Mouse (Mus musculus): ENCODE measurements around the gene Fbxw9. TPM values are rescaled to one million over a fixed set of nuclear protein-coding genes. Genes with fewer than 3 reads are reported as not detected.

Gene Fbxw9
- polyA plus RNA-seq, 1 experiment from 2014 or later = 29.0 TPM

DNA sequence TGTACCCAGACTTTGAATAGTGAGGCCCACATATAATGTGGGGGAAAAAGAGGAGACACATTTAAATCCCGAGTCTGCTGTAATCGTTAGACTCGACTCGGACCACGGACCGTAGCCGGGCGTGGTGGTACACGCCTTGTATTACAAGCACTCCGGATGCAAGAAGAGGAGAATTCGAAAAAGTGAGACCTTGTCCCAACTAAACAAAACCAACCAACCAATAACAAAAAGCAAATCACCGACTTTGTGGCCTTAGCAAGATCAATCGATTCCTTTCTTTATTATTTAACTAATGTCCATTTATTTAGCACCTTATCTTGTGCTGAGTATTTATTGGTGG is 32.4 kb upstream of the Fbxw9 start:
- H3K4me3 ChIP-seq (replicated peaks) = peak overlapping the region; percentile 90
- no peaks in the 10 kb centered on the region for H3K27me3 ChIP-seq (replicated peaks)
- H3K9ac ChIP-seq = peak overlapping the region; percentile 100
- 0% methylated on average over 13 of the region's 13 CpGs for WGBS
- H3K9me3 ChIP-seq = no peaks in the 10 kb centered on the region
- peak overlapping the region; percentile 50 for H3K4me2 ChIP-seq
- H3K4me1 ChIP-seq = peaks cover 33% of the 10 kb centered on the region
- peaks cover 40% of the 10 kb centered on the region for H3K36me3 ChIP-seq
- ATAC-seq (ENCODE audit: insufficient read depth, low FRiP score, low read depth) = no peak
- H3K27ac ChIP-seq = peak overlapping the region; percentile 88

DNA sequence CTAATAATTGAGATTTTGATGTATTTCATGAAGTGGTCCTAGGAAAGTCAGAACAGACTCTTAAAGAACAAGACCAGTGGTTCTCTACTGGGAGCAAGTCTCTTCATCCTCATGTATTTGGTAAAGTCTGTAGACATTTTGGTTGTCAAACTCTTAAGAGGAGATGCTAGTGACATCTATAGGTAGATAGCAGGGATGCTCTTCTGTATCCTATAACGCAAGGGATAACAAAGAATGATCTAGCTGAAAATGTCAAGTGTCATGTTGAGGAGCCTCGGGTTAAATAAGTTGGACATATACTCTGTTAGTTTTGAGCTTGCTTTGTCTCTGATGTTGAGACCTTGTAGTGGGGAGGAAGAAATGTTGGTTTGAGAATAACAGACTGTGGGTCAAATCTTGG is 31.9 kb upstream of the Fbxw9 start:
- Histone ChIP-seq H3K9me3 (no peaks in the 10 kb centered on the region), H3K36me3 (peaks cover 41% of the 10 kb centered on the region), H3K4me1 (peaks cover 33% of the 10 kb centered on the region), H3K4me2 (peak overlapping the region; percentile 50), H3K9ac (peak overlapping the region; percentile 100; the same call in 1 of the 2 replicates), H3K27ac (no peak overlapping the region), H3K4me3 (replicated peaks) (peak overlapping the region; percentile 90), H3K27me3 (replicated peaks) (no peaks in the 10 kb centered on the region)
- 12% methylated on average over 2 of the region's 2 CpGs for WGBS
- no peak for ATAC-seq (ENCODE audit: insufficient read depth, low FRiP score, low read depth)

DNA sequence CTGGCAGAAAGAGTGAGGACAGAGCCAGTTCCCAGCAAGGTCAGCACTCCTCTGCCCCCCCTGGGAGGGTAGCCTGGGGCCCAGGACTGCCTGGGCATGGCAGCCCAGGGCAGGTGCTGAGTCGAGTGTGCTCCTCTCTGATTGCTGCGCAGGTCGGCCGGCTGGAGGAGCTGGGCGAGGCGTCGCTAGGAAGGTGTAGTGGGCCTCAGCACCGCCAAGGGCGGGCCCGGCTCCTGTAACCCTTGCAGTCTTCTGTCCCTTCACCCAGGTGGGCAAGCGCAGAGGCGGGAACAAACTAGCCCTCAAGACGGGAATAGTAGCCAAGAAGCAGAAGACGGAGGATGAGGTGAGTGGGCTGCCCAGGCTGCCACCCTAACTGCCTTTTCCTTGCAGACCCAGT is 30.6 kb upstream of the Fbxw9 start:
- Histone ChIP-seq H3K9me3 (no peaks in the 10 kb centered on the region), H3K4me2 (peak overlapping the region; percentile 50), H3K36me3 (peaks cover 37% of the 10 kb centered on the region), H3K4me1 (peaks cover 28% of the 10 kb centered on the region), H3K9ac (0 out of 2 replicates have a peak overlapping the region, but pooled peaks have one; percentile 4), H3K27ac (no peak overlapping the region), H3K27me3 (replicated peaks) (no peaks in the 10 kb centered on the region), H3K4me3 (replicated peaks) (no peak overlapping the region)
- 81% methylated on average over 14 of the region's 14 CpGs for WGBS
- no peak for ATAC-seq (ENCODE audit: insufficient read depth, low FRiP score, low read depth)

DNA sequence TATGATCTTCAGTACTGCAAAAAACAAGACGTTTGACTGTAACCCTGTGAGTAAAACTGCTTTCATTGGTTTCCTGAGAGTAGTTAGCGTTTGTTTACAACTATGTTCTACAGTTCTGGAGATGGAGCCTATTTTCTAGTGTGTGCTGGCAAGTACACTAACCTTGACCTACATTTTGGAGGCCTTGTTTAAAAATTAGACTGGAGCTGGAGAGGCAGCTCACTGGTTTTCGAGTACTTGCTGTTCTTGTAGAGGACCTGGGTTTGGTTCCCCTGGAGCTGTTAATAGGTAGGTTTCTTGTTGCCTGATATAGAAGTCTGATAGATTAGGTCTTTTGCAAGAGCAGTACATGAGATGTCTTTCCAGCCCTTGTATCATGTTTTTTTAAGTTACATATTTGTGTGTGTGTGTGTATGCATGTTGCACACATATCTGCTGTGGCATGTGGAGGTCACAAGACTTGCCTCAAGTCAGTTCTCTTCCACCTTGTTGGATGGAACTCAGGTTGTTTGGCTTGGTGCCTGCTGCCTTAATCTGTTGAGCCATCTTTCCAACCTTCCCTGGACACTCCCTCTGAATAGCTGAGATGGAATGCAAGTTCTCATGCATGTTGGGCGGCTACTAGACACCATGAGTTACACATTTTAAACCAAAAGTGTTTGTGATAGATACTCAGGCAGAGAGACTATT is 27.1 kb upstream of the Fbxw9 start:
- no peaks in the 10 kb centered on the region for H3K9me3 ChIP-seq
- no peak for ATAC-seq (ENCODE audit: insufficient read depth, low FRiP score, low read depth)
- H3K4me2 ChIP-seq = no peak overlapping the region
- no peak overlapping the region for H3K9ac ChIP-seq
- peaks cover 37% of the 10 kb centered on the region for H3K36me3 ChIP-seq
- H3K4me1 ChIP-seq = peaks cover 24% of the 10 kb centered on the region
- no peaks in the 10 kb centered on the region for H3K27me3 ChIP-seq (replicated peaks)
- H3K27ac ChIP-seq = no peak overlapping the region
- no peak overlapping the region for H3K4me3 ChIP-seq (replicated peaks)
- WGBS = 76% methylated on average over 4 of the region's 4 CpGs

DNA sequence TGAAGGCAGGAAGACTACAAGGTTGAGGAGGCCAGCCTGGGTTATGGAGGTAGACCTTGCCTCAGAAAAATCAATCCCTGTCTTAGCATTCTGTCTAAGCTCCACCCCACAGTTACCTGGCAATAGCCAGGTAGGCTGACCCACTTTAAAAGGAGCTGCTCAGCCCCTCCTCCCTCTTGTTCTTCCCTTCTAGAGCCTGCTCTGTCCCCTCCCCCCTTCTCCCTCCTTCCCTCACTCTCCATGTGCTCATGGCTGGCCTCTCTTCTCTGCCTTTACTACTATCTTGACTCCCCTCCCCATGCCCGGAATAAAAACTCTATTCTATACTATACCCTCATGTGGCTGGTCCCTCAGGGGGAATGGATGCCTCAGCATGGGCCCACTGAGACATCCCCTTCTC is 26.0 kb upstream of the Fbxw9 start:
- Histone ChIP-seq H3K9me3 (no peaks in the 10 kb centered on the region), H3K4me1 (peaks cover 17% of the 10 kb centered on the region), H3K27ac (no peak overlapping the region), H3K36me3 (peaks cover 37% of the 10 kb centered on the region), H3K27me3 (replicated peaks) (no peaks in the 10 kb centered on the region), H3K4me2 (no peak overlapping the region), H3K4me3 (replicated peaks) (no peak overlapping the region), H3K9ac (no peak overlapping the region)
- no peak for ATAC-seq (ENCODE audit: insufficient read depth, low FRiP score, low read depth)
- 64% methylated on average over 1 of the region's 1 CpGs for WGBS

DNA sequence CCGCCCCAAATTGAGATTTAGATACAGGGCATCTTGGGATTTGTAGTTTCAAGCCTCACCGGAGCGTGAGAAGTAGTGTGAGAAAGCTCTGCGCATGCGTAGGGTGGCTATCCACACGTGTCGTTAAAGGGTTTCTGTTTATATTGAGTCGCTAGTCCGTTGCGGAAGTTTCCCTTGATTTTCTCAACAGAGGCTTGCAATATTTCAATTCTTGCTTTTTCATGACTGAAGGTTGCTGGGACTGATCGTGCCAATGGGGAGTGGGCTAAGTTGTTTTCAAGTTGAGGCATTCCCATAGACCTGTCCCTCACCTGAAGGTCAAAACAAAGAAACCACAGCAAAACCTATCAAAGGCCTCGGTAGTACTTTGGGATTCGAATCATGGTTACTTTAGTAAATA is 25.1 kb upstream of the Fbxw9 start:
- Histone ChIP-seq H3K36me3 (peaks cover 30% of the 10 kb centered on the region), H3K4me1 (peaks cover 21% of the 10 kb centered on the region), H3K9me3 (no peaks in the 10 kb centered on the region), H3K27ac (peak overlapping the region; percentile 100), H3K9ac (0 out of 2 replicates have a peak overlapping the region, but pooled peaks have one; percentile 10), H3K4me2 (peak overlapping the region; percentile 84), H3K4me3 (replicated peaks) (peak overlapping the region; percentile 77), H3K27me3 (replicated peaks) (no peaks in the 10 kb centered on the region)
- 3% methylated on average over 13 of the region's 13 CpGs for WGBS
- no peak for ATAC-seq (ENCODE audit: insufficient read depth, low FRiP score, low read depth)

DNA sequence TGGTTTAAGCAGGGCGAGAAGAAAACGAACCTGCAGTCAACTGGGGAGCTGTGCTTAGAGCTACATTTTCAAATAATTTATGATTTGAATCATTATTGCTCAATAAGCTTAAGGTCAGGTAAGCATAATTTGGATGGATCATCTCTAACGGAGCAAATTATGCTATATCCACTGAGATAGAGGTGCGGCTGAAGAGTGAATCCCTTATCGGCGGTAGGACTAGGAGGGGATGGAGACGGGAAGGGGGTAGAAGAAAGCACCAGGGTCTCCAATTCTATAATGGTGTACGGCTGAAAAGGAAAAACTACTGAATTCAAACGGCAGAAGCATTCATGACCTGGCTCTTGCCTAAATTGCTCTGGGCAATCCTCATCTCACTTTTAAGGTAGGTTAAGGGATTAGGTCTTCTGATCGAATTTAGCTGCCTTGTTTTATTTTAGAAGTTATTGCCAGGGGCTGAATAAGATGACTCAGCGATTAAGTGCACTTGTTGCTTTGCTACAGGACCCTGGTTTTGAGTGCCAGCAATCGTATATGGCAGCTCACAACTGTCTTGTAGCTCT is 24.6 kb upstream of the Fbxw9 start:
- peaks cover 23% of the 10 kb centered on the region for H3K4me1 ChIP-seq
- WGBS = 5% methylated on average over 12 of the region's 12 CpGs
- peak overlapping the region; percentile 77 for H3K4me3 ChIP-seq (replicated peaks)
- H3K9ac ChIP-seq = peak overlapping the region; percentile 87; the same call in 1 of the 2 replicates
- peak overlapping the region; percentile 100 for H3K27ac ChIP-seq
- H3K9me3 ChIP-seq = no peaks in the 10 kb centered on the region
- H3K27me3 ChIP-seq (replicated peaks) = no peaks in the 10 kb centered on the region
- H3K4me2 ChIP-seq = peak overlapping the region; percentile 84
- peaks cover 30% of the 10 kb centered on the region for H3K36me3 ChIP-seq
- no peak for ATAC-seq (ENCODE audit: insufficient read depth, low FRiP score, low read depth)

DNA sequence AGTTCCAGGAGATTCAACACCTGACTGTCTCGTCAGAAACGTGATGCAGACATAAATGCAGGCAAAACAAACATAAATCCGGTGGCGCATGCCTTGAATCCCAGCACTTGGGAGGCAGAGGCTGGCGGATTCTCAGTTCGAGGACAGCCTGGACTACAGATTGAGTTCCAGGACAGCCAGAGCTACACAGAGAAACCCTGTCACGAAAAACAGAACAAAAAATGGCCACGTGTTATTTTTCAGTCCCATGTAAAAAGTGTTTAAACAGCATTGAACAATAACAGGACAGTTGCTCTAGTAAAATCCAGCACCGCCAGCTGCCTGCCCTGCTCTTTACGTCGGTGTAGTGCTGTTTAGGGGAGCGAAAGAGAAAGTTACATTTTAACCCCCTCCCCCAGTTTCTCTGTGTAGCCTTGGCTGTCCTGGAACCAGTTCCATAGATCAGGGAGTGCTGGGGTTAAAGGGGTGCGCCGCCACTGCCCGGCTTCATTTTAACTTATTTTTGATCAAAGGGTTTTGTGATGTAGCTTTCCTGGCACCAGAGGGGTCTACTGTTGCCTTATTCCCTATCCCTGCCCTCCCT is 24.0 kb upstream of the Fbxw9 start:
- Histone ChIP-seq H3K27me3 (replicated peaks) (no peaks in the 10 kb centered on the region), H3K4me2 (peak overlapping the region; percentile 84), H3K27ac (peak overlapping the region; percentile 100), H3K4me3 (replicated peaks) (peak overlapping the region; percentile 77), H3K36me3 (peaks cover 32% of the 10 kb centered on the region), H3K4me1 (peaks cover 23% of the 10 kb centered on the region), H3K9me3 (no peaks in the 10 kb centered on the region), H3K9ac (peak overlapping the region; percentile 87)
- ATAC-seq (ENCODE audit: insufficient read depth, low FRiP score, low read depth) = no peak
- WGBS = under 1% methylated on average over 15 of the region's 15 CpGs

DNA sequence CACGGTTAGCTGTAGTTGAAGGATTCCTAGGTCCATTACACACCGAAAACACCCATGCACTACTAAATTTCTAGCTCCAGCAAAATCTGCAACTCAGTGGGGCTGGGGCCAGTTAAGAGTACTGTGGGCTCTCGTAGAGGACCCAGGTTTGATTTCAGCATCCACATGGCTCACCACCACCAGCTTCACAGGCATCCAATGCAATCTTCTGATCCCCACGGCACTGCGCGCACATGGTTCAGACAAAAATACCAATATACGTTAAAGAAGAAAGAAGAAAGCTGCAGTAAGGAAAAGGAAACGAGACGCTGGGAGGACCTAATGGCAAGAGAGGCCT is 23.5 kb upstream of the Fbxw9 start:
- Histone ChIP-seq H3K4me1 (peaks cover 23% of the 10 kb centered on the region), H3K36me3 (peaks cover 33% of the 10 kb centered on the region), H3K27ac (peak overlapping the region; percentile 100), H3K4me3 (replicated peaks) (peak overlapping the region; percentile 77), H3K27me3 (replicated peaks) (no peaks in the 10 kb centered on the region), H3K9me3 (no peaks in the 10 kb centered on the region), H3K9ac (peak overlapping the region; percentile 87), H3K4me2 (peak overlapping the region; percentile 84)
- ATAC-seq (ENCODE audit: insufficient read depth, low FRiP score, low read depth) = peak; percentile 16
- WGBS = 0% methylated on average over 9 of the region's 9 CpGs

DNA sequence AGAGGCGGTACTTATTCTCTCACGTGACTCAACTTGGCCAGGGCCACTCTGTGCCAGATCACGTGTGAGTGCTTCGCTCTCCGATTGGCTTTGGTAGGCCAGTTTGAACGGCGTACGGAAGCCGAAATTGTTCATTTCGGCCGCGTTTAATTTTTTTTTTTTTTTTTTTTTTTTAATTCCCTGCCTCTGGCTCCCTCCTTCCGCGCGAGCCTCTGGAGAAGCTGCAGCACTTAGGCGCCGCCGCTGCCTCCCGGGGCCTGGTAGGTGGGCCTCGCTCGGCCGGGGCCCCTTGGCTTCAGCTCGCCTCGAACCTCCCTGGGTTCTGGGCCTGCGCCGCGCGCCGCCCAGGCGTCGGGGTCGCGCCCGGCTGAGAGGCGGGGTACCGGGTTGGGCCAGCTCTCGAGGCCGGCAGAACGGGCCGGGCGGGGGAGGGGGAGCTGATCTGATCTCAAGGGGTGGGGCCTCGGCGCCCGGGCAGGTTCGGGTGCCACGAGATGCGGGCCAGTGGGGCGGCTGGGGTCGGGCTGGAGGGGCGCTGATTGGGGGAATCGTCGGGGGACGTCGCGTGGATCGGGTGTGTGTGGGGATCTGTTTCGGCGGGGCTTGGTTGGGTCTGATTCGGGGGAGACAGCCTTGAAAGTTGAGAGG is 23.0 kb upstream of the Fbxw9 start, which contains the start of gene Tnpo2:
Gene Tnpo2, plus strand, starts transcription at position 198 of the 648 bp plus-strand sequence.
- 1% methylated on average over 59 of the region's 59 CpGs for WGBS
- H3K4me2 ChIP-seq = peak within 1 kb of the TSS; percentile 84
- no peaks in the 10 kb centered on the region for H3K27me3 ChIP-seq (replicated peaks)
- H3K9me3 ChIP-seq = no peaks in the 10 kb centered on the region
- ATAC-seq (ENCODE audit: insufficient read depth, low FRiP score, low read depth) = peak; percentile 91
- peaks cover 30% of the 10 kb centered on the region for H3K36me3 ChIP-seq
- peaks cover 23% of the 10 kb centered on the region for H3K4me1 ChIP-seq
- H3K9ac ChIP-seq = peak within 1 kb of the TSS; percentile 87
- peak within 1 kb of the TSS; percentile 77 for H3K4me3 ChIP-seq (replicated peaks)
- H3K27ac ChIP-seq = peak within 1 kb of the TSS; percentile 100

DNA sequence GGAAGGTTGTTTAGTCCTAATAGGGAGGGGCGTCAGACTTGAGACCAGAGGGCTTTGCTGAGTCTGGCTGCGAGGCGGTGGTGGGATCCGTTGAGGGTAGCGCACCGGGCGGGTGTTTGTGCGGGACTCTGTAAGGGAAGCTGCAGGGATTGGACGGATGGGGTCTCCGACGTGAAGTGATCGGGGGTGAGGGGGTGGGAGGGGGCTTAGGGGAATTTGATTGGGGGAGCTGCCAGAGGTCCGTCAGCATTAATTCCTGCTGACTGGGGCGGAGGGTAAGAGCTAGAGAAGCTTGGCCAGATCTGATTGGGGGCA is 22.5 kb upstream of the Fbxw9 start:
- Histone ChIP-seq H3K36me3 (peaks cover 26% of the 10 kb centered on the region), H3K4me2 (peak overlapping the region; percentile 79), H3K4me1 (peaks cover 23% of the 10 kb centered on the region), H3K9ac (peak overlapping the region; percentile 87), H3K27ac (peak overlapping the region; percentile 100), H3K27me3 (replicated peaks) (no peaks in the 10 kb centered on the region), H3K4me3 (replicated peaks) (peak overlapping the region; percentile 77), H3K9me3 (no peaks in the 10 kb centered on the region)
- peak; percentile 15 for ATAC-seq (ENCODE audit: insufficient read depth, low FRiP score, low read depth)
- 0% methylated on average over 14 of the region's 14 CpGs for WGBS
